Mouse (Mus musculus) lung, embryonic 14.5 days (tissue): ENCODE results near the gene Tha1. TPM values are rescaled to one million over a fixed set of nuclear protein-coding genes. Genes with fewer than 3 reads are reported as not detected.

Experiments
- ATAC-seq: fragments of 200-750 bp; cut with Nextera tagmentation; 2 replicates; pipeline ENCODE4 v1.8.0; 2017; ENCODE audit warnings: mild to moderate bottlenecking, moderate TSS enrichment, moderate library complexity; ENCODE audit not compliant: insufficient read depth
- DNase-seq: peaks from one replicate; pipeline ENCODE4 v3.0.0-alpha.2; 2015
- H3K27ac ChIP-seq: fragments of 300-500 bp; sonication (generic); 2 replicates; pipeline ENCODE4 v1.5.1; 2014; ENCODE audit warnings: low read depth, mild to moderate bottlenecking, moderate library complexity
- H3K27me3 ChIP-seq: fragments of 300-500 bp; sonication (generic); 2 replicates; pipeline ENCODE4 v1.6.1; 2014; ENCODE audit warnings: low read length, control low read depth; ENCODE audit not compliant: insufficient read depth
- H3K36me3 ChIP-seq: fragments of 300-500 bp; sonication (generic); 2 replicates; pipeline ENCODE4 v1.6.1; 2014; ENCODE audit warnings: control low read depth; ENCODE audit not compliant: insufficient read depth
- H3K4me1 ChIP-seq: fragments of 300-500 bp; sonication (generic); 2 replicates; pipeline ENCODE4 v1.6.1; 2014; ENCODE audit warnings: antibody characterized with exemption, control low read depth; ENCODE audit not compliant: insufficient read depth
- H3K4me2 ChIP-seq: fragments of 300-500 bp; sonication (generic); 2 replicates; pipeline ENCODE4 v1.6.1; 2014; ENCODE audit warnings: mild to moderate bottlenecking
- H3K4me3 ChIP-seq: fragments of 300-500 bp; sonication (generic); 2 replicates; pipeline ENCODE4 v1.5.1; 2014; ENCODE audit warnings: low read depth, low read length
- H3K9ac ChIP-seq: fragments of 300-500 bp; sonication (generic); 2 replicates; pipeline ENCODE4 v1.6.1; 2014
- H3K9me3 ChIP-seq: fragments of 300-500 bp; sonication (generic); 2 replicates; pipeline ENCODE4 v1.6.1; 2016; ENCODE audit warnings: low read depth, low read length, control low read depth
- CTCF ChIP-seq: IDR thresholded peaks from 2 replicates; pipeline ENCODE4 v1.5.1; 2016; ENCODE audit warnings: antibody characterized with exemption, low read depth
- WGBS: fragments of 180-500 bp; shearing (Covaris S2); extraction: QIAGEN DNeasy Blood & Tissue Kit; methylation state at CpG from one replicate; pipeline ENCODE4 v1.1.7; 2014; 5-methylcytosine and 5-hydroxymethylcytosine counted together
- polyA plus RNA-seq: library from polyadenylated mRNA; unstranded; fragments of >200 nt; fragmentation: Nextera tagmentation; extraction: Ambion mirVana; gene quantifications from 2 replicates; pipeline ENCODE4 v1.2.1, GENCODE M21; 2014

The Tha1 gene
- polyA plus RNA-seq, 1 experiment from 2014 or later = 3.4 TPM

DNA sequence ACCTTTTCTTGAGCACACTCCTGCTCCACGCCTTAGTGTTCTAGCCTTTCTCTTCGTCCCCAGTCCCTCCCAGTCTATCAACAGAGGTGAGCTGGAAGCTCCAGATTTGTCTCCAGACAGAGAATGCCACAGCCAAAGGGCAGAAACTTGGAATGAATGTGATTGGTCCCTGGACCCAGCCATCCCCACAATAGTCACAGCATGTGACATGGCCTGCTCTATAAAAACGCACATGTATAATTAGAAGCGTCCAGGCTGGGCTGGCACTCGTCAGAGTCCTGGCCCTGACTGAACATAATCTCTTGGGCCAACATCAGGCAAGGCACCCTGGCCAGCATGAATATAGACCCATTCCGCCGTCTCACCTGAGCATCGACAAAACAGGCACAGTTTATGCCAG is 54.2 kb downstream of the Tha1 start:
- no peaks in the 10 kb centered on the region for H3K27me3 ChIP-seq
- no peak for TF ChIP-seq CTCF
- H3K36me3 ChIP-seq = peaks cover 93% of the 10 kb centered on the region
- H3K4me2 ChIP-seq = no peak overlapping the region
- H3K27ac ChIP-seq = no peak overlapping the region; the same call in 1 of the 2 replicates
- H3K9me3 ChIP-seq = no peaks in the 10 kb centered on the region
- WGBS = 84% methylated on average over 8 of the region's 8 CpGs
- peaks cover 2% of the 10 kb centered on the region; the same call in 1 of the 2 replicates for H3K4me1 ChIP-seq
- DNase-seq = no peak
- ATAC-seq = no peak
- no peak overlapping the region for H3K4me3 ChIP-seq
- H3K9ac ChIP-seq = no peak overlapping the region

Other genes with a start within 250 kb of the Tha1 start
- 10.9 and 11.6 TPM in 2 replicates for gene Tnrc6c, start 219.2 kb downstream of the Tha1 start, polyA plus RNA-seq
- gene Tmc8, start 91.4 kb downstream of the Tha1 start, polyA plus RNA-seq = 1.6 and 2.9 TPM in 2 replicates
- 18.2 and 18.6 TPM in 2 replicates for gene Tmc6, start 91.3 kb downstream of the Tha1 start, polyA plus RNA-seq
- gene 6030468B19Rik, start 75.8 kb downstream of the Tha1 start, polyA plus RNA-seq = 0.22 and 0.23 TPM in 2 replicates
- gene Gm20708, start 63.8 kb downstream of the Tha1 start, polyA plus RNA-seq = 0.23 and 0.30 TPM in 2 replicates
- gene Syngr2, start 63.8 kb downstream of the Tha1 start, polyA plus RNA-seq = 65.9 and 71.6 TPM in 2 replicates
- 4.6 TPM in 2 replicates for gene Afmid, start 47.6 kb downstream of the Tha1 start, polyA plus RNA-seq
- gene Tk1, start 47.4 kb downstream of the Tha1 start, polyA plus RNA-seq = 144 and 158 TPM in 2 replicates
- 395 and 399 TPM in 2 replicates for gene Birc5, start 24.2 kb downstream of the Tha1 start, polyA plus RNA-seq
- not detected in 2 replicates for gene Tmem235, start 12.7 kb downstream of the Tha1 start, polyA plus RNA-seq
- gene Socs3, start 96.6 kb upstream of the Tha1 start, polyA plus RNA-seq = 5.4 and 6.4 TPM in 2 replicates
- 35.8 and 40.8 TPM in 2 replicates for gene Pgs1, start 112.8 kb upstream of the Tha1 start, polyA plus RNA-seq